Mouse (Mus musculus): ENCODE results near the gene Tenm2.

DNA sequence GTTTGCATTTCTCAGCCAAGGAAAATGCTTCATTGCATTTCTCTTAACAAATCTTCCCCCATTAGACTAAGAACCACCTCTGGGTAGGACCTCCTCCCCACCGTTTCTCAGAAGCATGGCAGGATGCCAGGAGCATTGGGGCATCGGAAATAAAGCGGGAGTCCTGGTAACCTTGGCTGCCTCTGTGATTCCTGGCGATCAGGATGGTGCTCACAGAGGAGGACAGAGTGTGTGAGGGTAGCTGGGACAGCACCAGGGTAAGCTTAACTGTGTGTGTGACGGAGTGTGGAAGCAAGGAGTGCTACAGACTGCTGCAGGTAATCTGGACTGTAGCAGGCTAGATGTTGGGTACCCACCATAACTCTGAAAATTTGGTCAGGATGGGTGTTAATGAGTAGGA is 806.8 kb downstream of the Tenm2 start:
- TF ChIP-seq CTCF (IDR thresholded peaks at IDR 0.05; ENCODE audit: extremely low read depth, insufficient read length, insufficient replicate concordance, low read depth, low read length) (no peak), POLR2A (IDR thresholded peaks at IDR 0.05; ENCODE audit: low read depth, low read length) (no peak)

Data from small intestine, adult 2 months (tissue).